Mouse (Mus musculus) midbrain, postnatal 0 days (tissue): ENCODE measurements around the gene Trpc1. TPM values are rescaled to one million over a fixed set of nuclear protein-coding genes. Genes with fewer than 3 reads are reported as not detected.

Experiments
- ATAC-seq: fragments of 200-750 bp; cut with Nextera tagmentation; 2 replicates; pipeline ENCODE4 v1.8.0; 2017; ENCODE audit warnings: moderate number of reproducible peaks, mild to moderate bottlenecking, moderate TSS enrichment, moderate library complexity; ENCODE audit not compliant: low FRiP score
- DNase-seq: peaks from one replicate; pipeline ENCODE4 v3.0.0-alpha.2; 2015; ENCODE audit warnings: low spot score
- H3K27ac ChIP-seq: fragments of 300-500 bp; sonication (generic); 2 replicates; pipeline ENCODE4 v1.5.1; 2014; ENCODE audit warnings: low read depth, mild to moderate bottlenecking, low read length, mixed read lengths
- H3K27me3 ChIP-seq: fragments of 300-500 bp; sonication (generic); 2 replicates; pipeline ENCODE4 v1.6.1; 2014; ENCODE audit warnings: low read length, control low read depth, mixed read lengths; ENCODE audit not compliant: insufficient read depth
- H3K36me3 ChIP-seq: fragments of 300-500 bp; sonication (generic); 2 replicates; pipeline ENCODE4 v1.6.1; 2014; ENCODE audit warnings: low read length, control low read depth, mixed read lengths; ENCODE audit not compliant: insufficient read depth
- H3K4me1 ChIP-seq: fragments of 300-500 bp; sonication (generic); 2 replicates; pipeline ENCODE4 v1.6.1; 2014; ENCODE audit warnings: mild to moderate bottlenecking, control low read depth, antibody characterized with exemption, low read length, mixed read lengths; ENCODE audit not compliant: insufficient read depth
- H3K4me2 ChIP-seq: fragments of 300-500 bp; sonication (generic); 2 replicates; pipeline ENCODE4 v1.6.1; 2014; ENCODE audit warnings: low read depth, mild to moderate bottlenecking, low read length, mixed read lengths; ENCODE audit not compliant: poor library complexity, severe bottlenecking
- H3K4me3 ChIP-seq: fragments of 300-500 bp; sonication (generic); 2 replicates; pipeline ENCODE4 v1.5.1; 2014; ENCODE audit warnings: low read depth, mild to moderate bottlenecking, low read length, moderate library complexity
- H3K9ac ChIP-seq: fragments of 300-500 bp; sonication (generic); replicated peaks from 2 replicates; pipeline ENCODE4 v1.6.1; 2014; ENCODE audit warnings: mild to moderate bottlenecking, low read length, moderate library complexity, mixed read lengths; ENCODE audit not compliant: poor library complexity, severe bottlenecking
- H3K9me3 ChIP-seq: fragments of 300-500 bp; sonication (generic); 2 replicates; pipeline ENCODE4 v1.6.1; 2016; ENCODE audit warnings: low read length, control low read depth
- CTCF ChIP-seq: IDR thresholded peaks from 2 replicates; pipeline ENCODE4 v1.5.1; 2016; ENCODE audit warnings: antibody characterized with exemption, mild to moderate bottlenecking
- WGBS: fragments of 180-500 bp; shearing (Covaris S2); extraction: QIAGEN DNeasy Blood & Tissue Kit; methylation state at CpG from one replicate; pipeline ENCODE4 v1.1.7; 2014; 5-methylcytosine and 5-hydroxymethylcytosine counted together
- polyA plus RNA-seq: library from polyadenylated mRNA; unstranded; fragments of >200 nt; fragmentation: Nextera tagmentation; extraction: Ambion mirVana; gene quantifications from 2 replicates; pipeline ENCODE4 v1.2.1, GENCODE M21; 2015
- total RNA-seq: library from RNA; depleted of rRNA; stranded (reverse); fragments of >200 nt; gene quantifications from 2 replicates; pipeline ENCODE4 v1.2.3, GENCODE M21; 2014

Gene Trpc1
- total and polyA plus RNA-seq, 2 experiments from 2014 or later: 7.1 to 22.3 TPM

GRCm38 (mm10) chr9:95695023-95695422 lies 55.2 kb downstream of the Trpc1 start:
- TF ChIP-seq CTCF: no peak
- Histone ChIP-seq H3K9me3 (no peaks in the 10 kb centered on the region), H3K9ac (no peak overlapping the region), H3K4me3 (no peak overlapping the region), H3K36me3 (no peaks in the 10 kb centered on the region), H3K4me2 (no peak overlapping the region), H3K4me1 (no peaks in the 10 kb centered on the region), H3K27me3 (no peaks in the 10 kb centered on the region), H3K27ac (no peak overlapping the region)
- ATAC-seq (no peak), DNase-seq (no peak)
- WGBS: 91% methylated on average over 15 of the region's 15 CpGs

GRCm38 (mm10) chr9:95694526-95694925 lies 55.6 kb downstream of the Trpc1 start:
- H3K4me2 ChIP-seq: no peak overlapping the region
- H3K36me3 ChIP-seq: no peaks in the 10 kb centered on the region
- ATAC-seq: no peak
- H3K27ac ChIP-seq: no peak overlapping the region
- DNase-seq: no peak
- no peaks in the 10 kb centered on the region for H3K27me3 ChIP-seq
- TF ChIP-seq CTCF: no peak
- H3K4me3 ChIP-seq: no peak overlapping the region
- H3K9ac ChIP-seq: no peak overlapping the region
- H3K4me1 ChIP-seq: no peaks in the 10 kb centered on the region
- no peaks in the 10 kb centered on the region for H3K9me3 ChIP-seq
- 88% methylated on average over 12 of the region's 12 CpGs for WGBS

- H3K4me2 ChIP-seq: no peak overlapping the region
- H3K9ac ChIP-seq: no peak overlapping the region
- H3K36me3 ChIP-seq: no peaks in the 10 kb centered on the region
- no peaks in the 10 kb centered on the region for H3K9me3 ChIP-seq
- no peak overlapping the region for H3K4me3 ChIP-seq
- 84% methylated on average over 11 of the region's 11 CpGs for WGBS
- no peak for TF ChIP-seq CTCF
- ATAC-seq (no peak), DNase-seq (no peak)
- no peaks in the 10 kb centered on the region for H3K4me1 ChIP-seq
- no peaks in the 10 kb centered on the region for H3K27me3 ChIP-seq
- no peak overlapping the region for H3K27ac ChIP-seq
Observed at GRCm38 (mm10) chr9:95693528-95694100, 56.6 kb downstream of the Trpc1 start.

- Histone ChIP-seq H3K27me3 (no peaks in the 10 kb centered on the region), H3K4me2 (no peak overlapping the region), H3K4me3 (no peak overlapping the region), H3K4me1 (no peaks in the 10 kb centered on the region), H3K36me3 (no peaks in the 10 kb centered on the region), H3K9ac (no peak overlapping the region), H3K9me3 (no peaks in the 10 kb centered on the region), H3K27ac (no peak overlapping the region)
- ATAC-seq (no peak), DNase-seq (no peak)
- TF ChIP-seq CTCF: no peak
- WGBS: 68% methylated on average over 8 of the region's 8 CpGs
Observed at GRCm38 (mm10) chr9:95692823-95693222, 57.4 kb downstream of the Trpc1 start.

GRCm38 (mm10) chr9:95688064-95688463 lies 62.1 kb downstream of the Trpc1 start:
- Histone ChIP-seq H3K4me3 (no peak overlapping the region), H3K4me2 (no peak overlapping the region), H3K9ac (no peak overlapping the region), H3K27ac (no peak overlapping the region), H3K27me3 (no peaks in the 10 kb centered on the region), H3K4me1 (no peaks in the 10 kb centered on the region), H3K36me3 (no peaks in the 10 kb centered on the region), H3K9me3 (no peaks in the 10 kb centered on the region)
- DNase-seq: no peak
- TF ChIP-seq CTCF: peak; percentile 53
- 65% methylated on average over 3 of the region's 3 CpGs for WGBS
- no peak for ATAC-seq

- Histone ChIP-seq H3K27ac (no peak overlapping the region), H3K4me2 (no peak overlapping the region), H3K9ac (no peak overlapping the region), H3K4me1 (no peaks in the 10 kb centered on the region), H3K4me3 (no peak overlapping the region), H3K36me3 (no peaks in the 10 kb centered on the region), H3K27me3 (no peaks in the 10 kb centered on the region), H3K9me3 (no peaks in the 10 kb centered on the region)
- DNase-seq (no peak), ATAC-seq (no peak)
- TF ChIP-seq CTCF: no peak
- WGBS: 26% methylated on average over 11 of the region's 11 CpGs
Observed at GRCm38 (mm10) chr9:95685660-95686440, 64.3 kb downstream of the Trpc1 start.
